Mouse (Mus musculus) liver, postnatal 0 days (tissue): ENCODE data around the gene Ogt. TPM values are rescaled to one million over a fixed set of nuclear protein-coding genes. Genes with fewer than 3 reads are reported as not detected.

Source experiments
- ATAC-seq: fragments of 200-750 bp; cut with Nextera tagmentation; 2 replicates; pipeline ENCODE4 v1.8.0; 2017; ENCODE audit warnings: mild to moderate bottlenecking, moderate library complexity
- DNase-seq: peaks from one replicate; pipeline ENCODE4 v3.0.0-alpha.2; 2016
- H3K27ac ChIP-seq: fragments of 300-500 bp; sonication (generic); 2 replicates; pipeline ENCODE4 v1.5.1; 2014; ENCODE audit warnings: antibody characterized with exemption, moderate library complexity, mild to moderate bottlenecking, low read depth
- H3K27me3 ChIP-seq: fragments of 300-500 bp; sonication (generic); 2 replicates; pipeline ENCODE4 v1.6.1; 2014; ENCODE audit warnings: low read length, control low read depth, mixed read lengths; ENCODE audit not compliant: insufficient read depth
- H3K36me3 ChIP-seq: fragments of 300-500 bp; sonication (generic); replicated peaks from 2 replicates; pipeline ENCODE4 v1.6.1; 2014; ENCODE audit warnings: mild to moderate bottlenecking, control low read depth, low read length, moderate library complexity, mixed read lengths; ENCODE audit not compliant: insufficient read depth
- H3K4me1 ChIP-seq: fragments of 300-500 bp; sonication (generic); 2 replicates; pipeline ENCODE4 v1.6.1; 2014; ENCODE audit warnings: antibody characterized with exemption, mild to moderate bottlenecking, control low read depth; ENCODE audit not compliant: insufficient read depth
- H3K4me2 ChIP-seq: fragments of 300-500 bp; sonication (generic); 2 replicates; pipeline ENCODE4 v1.6.1; 2014; ENCODE audit warnings: low read depth, mild to moderate bottlenecking, low read length, moderate library complexity, mixed read lengths
- H3K4me3 ChIP-seq: fragments of 300-500 bp; sonication (generic); 2 replicates; pipeline ENCODE4 v1.5.1; 2014; ENCODE audit warnings: low read depth, low read length
- H3K9ac ChIP-seq: fragments of 300-500 bp; sonication (generic); replicated peaks from 2 replicates; pipeline ENCODE4 v1.6.1; 2014; ENCODE audit warnings: mild to moderate bottlenecking, moderate library complexity
- H3K9me3 ChIP-seq: fragments of 300-500 bp; sonication (generic); 2 replicates; pipeline ENCODE4 v1.6.1; 2016; ENCODE audit warnings: mild to moderate bottlenecking, control low read depth, low read length, mixed read lengths
- CTCF ChIP-seq: sonication (generic); IDR thresholded peaks from 2 replicates; pipeline ENCODE4 v1.5.1; 2016; ENCODE audit warnings: antibody characterized with exemption, low read depth
- EP300 ChIP-seq: IDR thresholded peaks from 2 replicates; pipeline ENCODE4 v1.6.1; 2016; ENCODE audit warnings: antibody characterized with exemption, low read depth, mild to moderate bottlenecking
- WGBS: fragments of 180-500 bp; shearing (Covaris S2); extraction: QIAGEN DNeasy Blood & Tissue Kit; methylation state at CpG from one replicate; pipeline ENCODE4 v1.1.7; 2014; ENCODE audit not compliant: insufficient replicate concordance; 5-methylcytosine and 5-hydroxymethylcytosine counted together
- polyA plus RNA-seq: library from polyadenylated mRNA; unstranded; fragments of >200 nt; fragmentation: Nextera tagmentation; extraction: Ambion mirVana; gene quantifications from 2 replicates; pipeline ENCODE4 v1.2.1, GENCODE M21; 2015

The Ogt gene
- polyA plus RNA-seq, result 26.7 and 27.7 TPM in 2 replicates

GRCm38 (mm10) chrX:101639741-101640166, at the start of gene Ogt:
Gene Ogt (plus strand): TSS chrX:101640060.
- Histone ChIP-seq H3K4me1 (no peaks in the 10 kb centered on the region; the same call in 1 of the 2 replicates), H3K27me3 (no peaks in the 10 kb centered on the region), H3K4me2 (peak within 1 kb of the TSS; percentile 72), H3K4me3 (peak within 1 kb of the TSS; percentile 79), H3K36me3 (no peaks in the 10 kb centered on the region), H3K9me3 (no peaks in the 10 kb centered on the region), H3K9ac (peak within 1 kb of the TSS; percentile 86), H3K27ac (peak within 1 kb of the TSS; percentile 80)
- WGBS, result 12% methylated on average over 24 of the region's 24 CpGs
- DNase-seq, result peak; percentile 88
- TF ChIP-seq CTCF, result no peak
- TF ChIP-seq EP300, result peak; percentile 78
- peak; percentile 95 for ATAC-seq

GRCm38 (mm10) chrX:101616183-101616582, 23.7 kb upstream of the Ogt start:
- no peak overlapping the region for H3K4me2 ChIP-seq
- ATAC-seq, result no peak
- WGBS, result 82% methylated on average over 3 of the region's 3 CpGs
- no peak for DNase-seq
- no peaks in the 10 kb centered on the region for H3K4me1 ChIP-seq
- no peak overlapping the region for H3K27ac ChIP-seq
- no peaks in the 10 kb centered on the region for H3K36me3 ChIP-seq
- no peak overlapping the region for H3K4me3 ChIP-seq
- H3K27me3 ChIP-seq, result no peaks in the 10 kb centered on the region
- H3K9ac ChIP-seq, result no peak overlapping the region
- no peak for TF ChIP-seq EP300
- TF ChIP-seq CTCF, result no peak
- H3K9me3 ChIP-seq, result no peaks in the 10 kb centered on the region

GRCm38 (mm10) chrX:101617889-101618288, 22.0 kb upstream of the Ogt start:
- no peaks in the 10 kb centered on the region for H3K36me3 ChIP-seq
- DNase-seq (no peak), ATAC-seq (no peak)
- H3K4me3 ChIP-seq, result no peak overlapping the region
- no peaks in the 10 kb centered on the region for H3K4me1 ChIP-seq
- no peak overlapping the region for H3K27ac ChIP-seq
- H3K9me3 ChIP-seq, result no peaks in the 10 kb centered on the region
- 63% methylated on average over 10 of the region's 10 CpGs for WGBS
- H3K9ac ChIP-seq, result no peak overlapping the region
- TF ChIP-seq CTCF (peak; percentile 18; the same call in 1 of the 2 replicates), EP300 (no peak)
- no peak overlapping the region for H3K4me2 ChIP-seq
- no peaks in the 10 kb centered on the region for H3K27me3 ChIP-seq

- DNase-seq (no peak), ATAC-seq (no peak)
- Histone ChIP-seq H3K27me3 (no peaks in the 10 kb centered on the region), H3K9me3 (no peaks in the 10 kb centered on the region), H3K27ac (no peak overlapping the region), H3K9ac (no peak overlapping the region), H3K4me1 (no peaks in the 10 kb centered on the region), H3K4me2 (no peak overlapping the region), H3K36me3 (no peaks in the 10 kb centered on the region), H3K4me3 (no peak overlapping the region)
- 37% methylated on average over 6 of the region's 6 CpGs for WGBS
- no peak for TF ChIP-seq EP300
- TF ChIP-seq CTCF, result no peak
These were observed 19.5 kb upstream of the Ogt start for GRCm38 (mm10) chrX:101620317-101620716.

- H3K4me3 ChIP-seq, result no peak overlapping the region
- no peaks in the 10 kb centered on the region for H3K4me1 ChIP-seq
- no peak overlapping the region for H3K9ac ChIP-seq
- ATAC-seq (no peak), DNase-seq (no peak)
- no peaks in the 10 kb centered on the region for H3K27me3 ChIP-seq
- TF ChIP-seq EP300, result no peak
- no peak for TF ChIP-seq CTCF
- H3K4me2 ChIP-seq, result no peak overlapping the region
- no peaks in the 10 kb centered on the region for H3K36me3 ChIP-seq
- no peaks in the 10 kb centered on the region for H3K9me3 ChIP-seq
- no peak overlapping the region for H3K27ac ChIP-seq
- 38% methylated on average over 3 of the region's 3 CpGs for WGBS
These were observed 17.3 kb upstream of the Ogt start for GRCm38 (mm10) chrX:101622539-101622938.

- H3K4me2 ChIP-seq, result no peak overlapping the region
- DNase-seq (no peak), ATAC-seq (no peak)
- no peak overlapping the region for H3K27ac ChIP-seq
- H3K27me3 ChIP-seq, result no peaks in the 10 kb centered on the region
- 53% methylated on average over 8 of the region's 9 CpGs for WGBS
- H3K9me3 ChIP-seq, result no peaks in the 10 kb centered on the region
- no peaks in the 10 kb centered on the region for H3K4me1 ChIP-seq
- no peak for TF ChIP-seq CTCF
- no peak for TF ChIP-seq EP300
- no peak overlapping the region for H3K4me3 ChIP-seq
- H3K9ac ChIP-seq, result no peak overlapping the region
- H3K36me3 ChIP-seq, result no peaks in the 10 kb centered on the region
These were observed 2.9 kb upstream of the Ogt start for GRCm38 (mm10) chrX:101636821-101637525.
